Mouse (Mus musculus) intestine, embryonic 15.5 days (tissue): ENCODE data around the gene Cnga4. TPM values are rescaled to one million over a fixed set of nuclear protein-coding genes. Genes with fewer than 3 reads are reported as not detected.
"Not testable (repeated sequence)": the region's sequence is repeated elsewhere in the genome, so short reads cannot be mapped to it uniquely, and the experiment has no call there.

Experiments used
- ATAC-seq: fragments of 200-750 bp; cut with Nextera tagmentation; 2 replicates; pipeline ENCODE4 v1.8.0; 2017; ENCODE audit warnings: moderate TSS enrichment, moderate library complexity
- H3K27ac ChIP-seq: fragments of 300-500 bp; sonication (generic); 2 replicates; pipeline ENCODE4 v1.5.1; 2015; ENCODE audit warnings: mild to moderate bottlenecking, inconsistent platforms
- H3K27me3 ChIP-seq: fragments of 300-500 bp; sonication (generic); replicated peaks from 2 replicates; pipeline ENCODE4 v1.6.1; 2015; ENCODE audit warnings: inconsistent platforms
- H3K36me3 ChIP-seq: fragments of 300-500 bp; sonication (generic); 2 replicates; pipeline ENCODE4 v1.6.1; 2015; ENCODE audit warnings: inconsistent platforms
- H3K4me1 ChIP-seq: fragments of 300-500 bp; sonication (generic); replicated peaks from 2 replicates; pipeline ENCODE4 v1.6.1; 2015; ENCODE audit warnings: inconsistent platforms
- H3K4me2 ChIP-seq: fragments of 300-500 bp; sonication (generic); replicated peaks from 2 replicates; pipeline ENCODE4 v1.6.1; 2015; ENCODE audit warnings: mild to moderate bottlenecking, inconsistent platforms
- H3K4me3 ChIP-seq: fragments of 300-500 bp; sonication (generic); replicated peaks from 2 replicates; pipeline ENCODE4 v1.5.1; 2015; ENCODE audit warnings: inconsistent platforms
- H3K9ac ChIP-seq: fragments of 300-500 bp; sonication (generic); 2 replicates; pipeline ENCODE4 v1.6.1; 2015; ENCODE audit warnings: inconsistent platforms
- H3K9me3 ChIP-seq: fragments of 300-500 bp; sonication (generic); 2 replicates; pipeline ENCODE4 v1.6.1; 2016; ENCODE audit warnings: inconsistent platforms
- WGBS: fragments of 180-500 bp; shearing (Covaris S2); methylation state at CpG from one replicate; pipeline ENCODE4 v1.1.7; 2015; 5-methylcytosine and 5-hydroxymethylcytosine counted together
- polyA plus RNA-seq: library from polyadenylated mRNA; unstranded; fragments of >200 nt; fragmentation: Nextera tagmentation; extraction: Ambion mirVana; gene quantifications from 2 replicates; pipeline ENCODE4 v1.2.1, GENCODE M21; 2015

Cnga4 gene
- polyA plus RNA-seq, result not detected in 2 replicates

DNA sequence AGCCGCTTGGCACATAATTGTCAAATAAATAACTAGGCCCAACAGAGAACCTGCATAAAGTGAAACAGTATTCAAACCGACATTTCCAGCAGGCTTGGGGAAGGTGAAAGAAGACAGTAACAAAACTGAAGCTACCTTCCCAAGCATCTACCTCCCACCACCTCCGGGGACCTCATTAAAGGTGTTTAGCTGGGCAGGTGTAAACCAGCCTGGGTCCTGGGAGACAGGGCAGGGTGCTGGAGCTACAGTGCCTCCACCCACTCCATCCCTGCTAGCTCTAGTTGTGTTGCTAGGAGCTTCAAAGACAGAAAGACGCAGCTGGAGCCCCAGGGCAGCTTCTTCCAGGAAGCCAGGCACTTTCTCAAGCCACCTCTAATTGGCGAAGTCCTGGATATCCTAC, at the start of gene Cnga4:
Cnga4 (plus strand) TSS at position 301 of the 400 bp plus-strand sequence.
- no peak within 1 kb of the TSS for H3K4me2 ChIP-seq
- ATAC-seq, result no peak
- 61% methylated on average over 5 of the region's 5 CpGs for WGBS
- no peak within 1 kb of the TSS for H3K9ac ChIP-seq
- H3K27ac ChIP-seq, result no peak within 1 kb of the TSS
- no peaks in the 10 kb centered on the region for H3K36me3 ChIP-seq
- H3K9me3 ChIP-seq, result no peaks in the 10 kb centered on the region
- H3K4me3 ChIP-seq, result no peak within 1 kb of the TSS
- H3K4me1 ChIP-seq, result no peaks in the 10 kb centered on the region
- no peaks in the 10 kb centered on the region for H3K27me3 ChIP-seq

DNA sequence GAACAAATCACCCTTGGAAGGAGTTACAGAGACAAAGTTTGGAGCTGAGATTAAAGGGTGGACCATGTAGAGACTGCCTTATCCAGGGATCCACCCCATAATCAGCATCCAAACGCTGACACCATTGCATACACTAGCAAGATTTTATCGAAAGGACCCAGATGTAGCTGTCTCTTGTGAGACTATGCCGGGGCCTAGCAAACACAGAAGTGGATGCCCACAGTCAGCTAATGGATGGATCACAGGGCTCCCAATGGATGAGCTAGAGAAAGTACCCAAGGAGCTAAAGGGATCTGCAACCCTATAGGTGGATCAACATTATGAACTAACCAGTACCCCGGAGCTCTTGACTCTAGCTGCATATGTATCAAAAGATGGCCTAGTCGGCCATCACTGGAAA, 48.3 kb upstream of the Cnga4 start:
- H3K9ac ChIP-seq, H3K9me3 ChIP-seq, H3K4me1 ChIP-seq, H3K4me3 ChIP-seq, H3K27me3 ChIP-seq, ATAC-seq, H3K27ac ChIP-seq, H3K4me2 ChIP-seq, H3K36me3 ChIP-seq: not testable (repeated sequence)
- no CpG with 5 or more reads among the region's 5 CpGs for WGBS

DNA sequence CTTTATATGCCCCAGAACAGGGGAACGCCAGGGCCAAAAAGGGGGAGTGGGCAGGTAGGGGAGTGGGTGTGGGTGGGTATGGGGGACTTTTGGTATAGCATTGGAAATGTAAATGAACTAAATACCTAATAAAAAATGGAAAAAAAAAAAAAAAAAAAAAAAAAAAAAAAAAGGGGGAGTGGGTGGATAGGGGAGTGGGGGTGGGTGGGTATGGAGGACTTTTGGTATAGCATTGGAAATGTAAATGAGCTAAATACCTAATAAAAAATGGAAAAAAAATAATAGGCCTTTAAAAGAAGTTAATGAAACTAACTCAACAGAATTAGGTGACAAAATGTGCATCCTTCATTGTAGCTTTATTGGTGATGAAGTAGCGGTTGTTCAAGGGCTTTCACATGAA, 47.9 kb upstream of the Cnga4 start:
- H3K27me3 ChIP-seq, H3K4me2 ChIP-seq, H3K36me3 ChIP-seq, H3K9ac ChIP-seq, H3K9me3 ChIP-seq, H3K4me1 ChIP-seq, H3K27ac ChIP-seq, H3K4me3 ChIP-seq: not testable (repeated sequence)
- WGBS, result 91% methylated on average over 1 of the region's 2 CpGs
- peak; percentile 82 for ATAC-seq

DNA sequence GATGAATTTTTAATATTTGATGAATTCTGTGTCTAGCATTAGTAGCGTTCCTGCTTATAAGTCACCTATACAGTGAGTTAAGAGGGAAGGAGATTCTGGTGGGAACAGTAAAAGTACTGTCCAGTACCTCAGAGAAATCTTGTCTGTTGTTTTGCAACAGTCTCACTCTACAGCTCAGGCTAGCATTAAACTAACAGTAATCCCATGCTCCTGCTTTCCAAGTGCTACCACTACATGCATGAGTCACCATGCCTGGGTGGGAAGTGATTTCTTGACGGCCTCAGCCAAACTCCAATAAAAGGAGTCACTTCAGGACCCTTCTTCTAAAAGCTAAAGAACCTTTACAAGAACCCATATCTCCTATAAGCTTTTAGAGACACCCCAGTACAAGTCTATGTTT, 42.7 kb upstream of the Cnga4 start:
- Histone ChIP-seq H3K4me3 (no peak overlapping the region), H3K9me3 (no peaks in the 10 kb centered on the region), H3K27ac (no peak overlapping the region), H3K4me2 (no peak overlapping the region), H3K36me3 (no peaks in the 10 kb centered on the region), H3K27me3 (no peaks in the 10 kb centered on the region), H3K4me1 (no peaks in the 10 kb centered on the region), H3K9ac (no peak overlapping the region)
- no peak for ATAC-seq
- WGBS, result 79% methylated on average over 2 of the region's 2 CpGs

DNA sequence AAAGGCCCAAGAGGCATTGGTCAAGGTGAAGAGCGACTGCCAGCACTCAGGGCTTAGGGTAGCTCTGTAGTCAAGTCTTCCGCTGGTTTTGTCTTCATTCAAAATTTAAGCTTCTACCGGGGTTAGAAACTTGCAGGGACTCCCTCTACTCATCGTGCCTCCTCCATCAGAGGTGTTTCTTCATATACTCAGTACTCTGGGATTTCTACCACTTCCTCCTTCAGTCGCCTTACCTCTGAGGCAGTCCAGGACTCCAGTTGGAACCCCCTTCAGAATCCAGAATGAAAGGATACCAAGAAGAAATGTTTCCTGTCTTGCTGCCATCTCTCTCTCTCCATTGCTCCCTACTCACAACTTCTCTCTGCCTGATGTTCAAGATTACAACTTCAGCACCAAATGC, 37.1 kb upstream of the Cnga4 start:
- Histone ChIP-seq H3K4me2 (no peak overlapping the region), H3K4me1 (no peaks in the 10 kb centered on the region), H3K36me3 (no peaks in the 10 kb centered on the region), H3K27ac (no peak overlapping the region), H3K9ac (no peak overlapping the region), H3K9me3 (no peaks in the 10 kb centered on the region), H3K4me3 (no peak overlapping the region), H3K27me3 (no peaks in the 10 kb centered on the region)
- ATAC-seq, result no peak
- whole genome bisulfite sequencing, result 90% methylated on average over 5 of the region's 5 CpGs

DNA sequence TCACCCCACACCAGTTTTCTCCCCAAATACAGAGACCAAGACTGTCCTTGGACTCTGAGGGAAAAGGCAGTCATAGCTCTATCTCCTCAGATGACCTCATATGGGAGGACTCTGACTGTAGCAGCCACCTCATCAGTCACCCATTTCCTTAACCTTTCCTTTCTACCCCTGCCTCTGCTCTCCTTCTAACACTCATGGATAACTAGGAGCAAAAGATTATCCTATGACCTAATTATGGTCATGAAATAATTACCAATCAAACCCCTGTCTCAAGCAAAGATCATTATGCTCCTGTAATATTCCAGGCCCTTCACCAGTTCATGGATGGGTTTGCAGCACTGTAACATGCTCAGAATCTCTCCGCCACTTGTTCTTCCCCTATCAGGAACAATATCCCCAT, 36.4 kb upstream of the Cnga4 start, which contains the start of gene Olfr692:
Olfr692 (plus strand) TSS at position 301 of the 400 bp plus-strand sequence.
- no peak within 1 kb of the TSS for H3K4me2 ChIP-seq
- H3K27ac ChIP-seq, result no peak within 1 kb of the TSS
- WGBS, result 85% methylated on average over 1 of the region's 1 CpGs

DNA sequence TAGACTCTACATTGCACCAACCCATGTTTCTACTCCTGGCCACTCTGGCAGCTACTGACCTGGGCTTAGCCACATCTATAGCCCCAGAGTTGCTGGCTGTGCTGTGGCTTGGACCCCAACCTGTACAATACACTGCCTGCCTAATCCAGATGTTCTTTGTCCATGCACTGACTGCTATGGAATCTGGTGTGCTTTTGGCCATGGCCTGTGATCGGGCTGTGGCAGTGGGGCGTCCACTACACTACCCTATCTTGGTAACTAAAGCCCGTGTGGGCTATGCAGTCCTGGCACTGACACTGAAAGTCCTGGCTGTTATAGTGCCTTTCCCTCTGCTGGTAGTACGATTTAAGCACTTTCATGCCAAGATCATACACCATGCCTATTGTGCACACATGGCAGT, 35.8 kb upstream of the Cnga4 start:
- H3K27ac ChIP-seq, result no peak overlapping the region
- WGBS, result 89% methylated on average over 4 of the region's 4 CpGs
- no peak for ATAC-seq

More for the DNA sequence above, 36.4 kb upstream of the Cnga4 start, which contains the start of gene Olfr692:
- Histone ChIP-seq H3K4me1 (no peaks in the 10 kb centered on the region), H3K27me3 (no peaks in the 10 kb centered on the region), H3K4me3 (no peak within 1 kb of the TSS), H3K36me3 (no peaks in the 10 kb centered on the region; the same call in 1 of the 2 replicates), H3K9ac (no peak within 1 kb of the TSS), H3K9me3 (no peaks in the 10 kb centered on the region)
- no peak for ATAC-seq

DNA sequence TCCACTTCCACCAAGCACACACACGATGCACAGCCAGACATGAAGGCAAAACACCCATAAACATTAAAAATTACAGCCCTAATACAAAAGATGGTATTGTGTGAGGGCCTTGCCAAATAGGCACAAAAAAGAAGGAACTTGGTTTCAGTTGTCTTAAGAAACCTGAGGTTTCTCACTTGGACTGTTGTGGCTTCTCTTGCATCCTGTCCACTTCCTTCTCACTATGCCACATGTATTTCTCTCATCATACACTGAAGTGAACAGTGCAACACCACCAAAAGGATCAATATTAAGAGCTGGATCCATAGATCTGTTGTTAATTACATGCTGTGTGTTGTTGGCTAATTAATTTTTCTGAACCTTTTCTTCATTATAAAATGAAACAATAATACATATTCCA, 31.5 kb upstream of the Cnga4 start:
- Histone ChIP-seq H3K9ac (no peak overlapping the region), H3K4me1 (no peaks in the 10 kb centered on the region), H3K36me3 (peaks cover 10% of the 10 kb centered on the region; the same call in 1 of the 2 replicates), H3K27ac (no peak overlapping the region), H3K4me2 (no peak overlapping the region), H3K27me3 (no peaks in the 10 kb centered on the region), H3K9me3 (no peaks in the 10 kb centered on the region), H3K4me3 (no peak overlapping the region)
- ATAC-seq, result no peak
- WGBS, result 87% methylated on average over 1 of the region's 1 CpGs

More for the DNA sequence above, 35.8 kb upstream of the Cnga4 start:
- Histone ChIP-seq H3K4me1 (no peaks in the 10 kb centered on the region), H3K4me2 (no peak overlapping the region), H3K9me3 (no peaks in the 10 kb centered on the region), H3K9ac (no peak overlapping the region), H3K27me3 (no peaks in the 10 kb centered on the region), H3K36me3 (no peaks in the 10 kb centered on the region; the same call in 1 of the 2 replicates), H3K4me3 (no peak overlapping the region)

DNA sequence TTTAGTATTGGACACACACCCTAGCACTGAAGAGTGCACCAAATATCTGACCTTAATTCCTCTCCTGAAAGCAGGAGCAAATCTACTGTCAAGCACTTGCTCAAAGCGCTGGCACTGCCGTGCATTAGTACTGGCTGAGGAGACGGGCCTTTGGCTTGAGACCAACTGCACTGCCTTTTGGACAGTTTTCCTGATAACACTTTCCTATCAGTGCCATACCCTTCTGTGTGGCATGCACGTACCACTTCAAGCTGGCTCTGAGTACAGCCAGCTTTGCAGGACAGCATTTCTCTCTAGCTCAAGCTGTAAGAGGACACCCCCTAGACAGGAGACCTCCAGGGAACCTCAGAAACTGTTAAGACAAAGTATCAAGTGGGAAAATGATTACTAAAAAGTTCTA, 30.9 kb upstream of the Cnga4 start:
- H3K4me1 ChIP-seq, result no peaks in the 10 kb centered on the region
- no peak overlapping the region for H3K4me2 ChIP-seq
- H3K27ac ChIP-seq, result no peak overlapping the region
- H3K36me3 ChIP-seq, result peaks cover 15% of the 10 kb centered on the region
- H3K9ac ChIP-seq, result no peak overlapping the region
- no peaks in the 10 kb centered on the region for H3K27me3 ChIP-seq
- H3K9me3 ChIP-seq, result no peaks in the 10 kb centered on the region
- no peak overlapping the region for H3K4me3 ChIP-seq
- 86% methylated on average over 4 of the region's 4 CpGs for WGBS
- no peak for ATAC-seq

DNA sequence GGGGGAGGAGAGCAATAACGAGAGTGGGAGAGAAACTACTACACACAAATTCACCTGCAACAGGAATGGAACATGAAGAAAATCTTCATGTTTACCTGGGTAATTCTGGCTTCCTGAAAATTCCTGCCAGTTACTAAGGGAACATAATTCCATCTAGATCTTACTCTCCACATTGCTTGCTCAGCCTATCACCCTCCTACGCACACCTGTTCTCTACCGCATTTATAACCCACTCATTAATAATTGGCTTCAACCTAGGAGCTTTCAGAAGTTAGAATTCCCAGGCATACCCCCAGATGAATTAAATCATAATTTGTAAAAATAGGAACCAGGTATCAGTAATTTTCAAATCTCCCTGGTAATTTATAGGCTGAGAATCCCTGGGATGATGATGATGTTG, 30.4 kb upstream of the Cnga4 start:
- Histone ChIP-seq H3K9me3 (no peaks in the 10 kb centered on the region), H3K4me1 (no peaks in the 10 kb centered on the region), H3K4me3 (no peak overlapping the region), H3K9ac (no peak overlapping the region), H3K27me3 (no peaks in the 10 kb centered on the region), H3K27ac (no peak overlapping the region), H3K36me3 (peaks cover 20% of the 10 kb centered on the region), H3K4me2 (no peak overlapping the region)
- WGBS, result 96% methylated on average over 3 of the region's 3 CpGs
- ATAC-seq, result no peak

DNA sequence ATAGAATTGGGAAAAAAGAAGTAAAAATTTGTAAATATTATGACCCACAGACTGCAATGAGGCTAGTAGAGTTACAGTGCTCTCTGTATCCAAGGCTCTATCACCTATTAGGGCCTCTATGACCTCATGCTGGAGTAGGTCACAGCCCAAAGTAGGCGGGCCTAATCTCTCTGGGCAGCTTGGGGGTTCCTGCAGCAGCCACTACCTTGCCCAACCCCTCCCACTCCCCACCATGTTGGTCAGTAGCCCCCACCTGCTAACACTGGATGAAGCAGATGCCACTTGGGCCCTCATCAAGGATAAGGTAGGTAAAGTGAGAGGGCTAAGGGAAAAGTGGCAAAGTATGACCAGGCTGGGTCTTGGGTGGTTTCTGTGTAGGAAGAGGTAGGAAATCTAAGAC, 29.5 kb upstream of the Cnga4 start, which contains the start of gene Gm5901:
Gm5901 (plus strand) TSS at position 173 of the 400 bp plus-strand sequence.
- Histone ChIP-seq H3K9ac (no peak within 1 kb of the TSS), H3K4me3 (no peak within 1 kb of the TSS), H3K9me3 (no peaks in the 10 kb centered on the region), H3K27me3 (no peaks in the 10 kb centered on the region), H3K4me1 (no peaks in the 10 kb centered on the region), H3K36me3 (peaks cover 20% of the 10 kb centered on the region), H3K4me2 (no peak within 1 kb of the TSS), H3K27ac (no peak within 1 kb of the TSS)
- WGBS, result 82% methylated on average over 1 of the region's 1 CpGs
- no peak for ATAC-seq

DNA sequence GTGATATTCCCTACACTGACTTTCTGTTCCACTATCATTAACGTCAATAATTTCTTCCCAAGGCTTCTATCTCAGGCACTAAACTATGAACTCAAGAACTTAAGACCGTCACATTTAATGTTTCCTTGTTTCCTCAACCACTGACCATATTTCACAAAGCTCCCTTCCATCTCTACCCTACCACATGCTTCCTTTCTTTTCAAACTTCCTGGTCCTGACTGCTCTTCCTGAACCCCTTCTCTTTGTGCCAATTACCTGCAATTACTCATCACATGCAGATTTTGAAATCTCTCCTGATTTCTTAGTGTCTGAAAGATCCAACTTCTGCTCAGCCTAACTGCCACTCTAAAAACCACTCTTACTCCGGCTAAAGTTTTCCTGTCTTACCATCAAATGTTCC, 24.0 kb upstream of the Cnga4 start:
- H3K27me3 ChIP-seq, result no peaks in the 10 kb centered on the region
- no peak overlapping the region for H3K4me2 ChIP-seq
- H3K4me3 ChIP-seq, result no peak overlapping the region
- WGBS, result 94% methylated on average over 3 of the region's 3 CpGs
- H3K27ac ChIP-seq, result no peak overlapping the region
- H3K9ac ChIP-seq, result no peak overlapping the region
- H3K4me1 ChIP-seq, result no peaks in the 10 kb centered on the region
- ATAC-seq, result no peak
- H3K9me3 ChIP-seq, result no peaks in the 10 kb centered on the region
- H3K36me3 ChIP-seq, result peaks cover 48% of the 10 kb centered on the region

DNA sequence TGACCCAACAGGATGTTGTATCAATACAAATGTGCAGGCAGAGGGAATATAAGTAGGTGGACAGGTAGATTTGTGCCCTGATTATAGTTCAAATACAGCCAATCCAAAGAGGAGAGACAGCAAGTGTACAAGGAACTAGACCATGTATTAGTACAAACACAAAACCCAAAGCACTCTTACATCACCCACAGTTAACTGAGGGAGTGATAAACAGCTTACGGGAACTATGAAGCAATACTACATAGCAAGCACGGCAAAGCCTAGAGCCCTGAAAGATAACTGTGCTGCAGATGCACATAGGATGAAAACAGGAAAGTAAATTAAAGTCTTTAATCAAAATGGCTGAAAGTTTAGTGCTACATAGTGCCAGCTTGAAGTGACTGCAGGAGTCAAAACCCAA, 16.7 kb upstream of the Cnga4 start:
- H3K27ac ChIP-seq, result no peak overlapping the region
- no peak overlapping the region for H3K4me3 ChIP-seq
- no peaks in the 10 kb centered on the region for H3K9me3 ChIP-seq
- H3K9ac ChIP-seq, result no peak overlapping the region
- no peaks in the 10 kb centered on the region for H3K4me1 ChIP-seq
- WGBS, result 95% methylated on average over 2 of the region's 2 CpGs
- H3K27me3 ChIP-seq, result no peaks in the 10 kb centered on the region
- H3K36me3 ChIP-seq, result peaks cover 42% of the 10 kb centered on the region
- no peak for ATAC-seq
- H3K4me2 ChIP-seq, result no peak overlapping the region
